Mouse (Mus musculus) adrenal gland (tissue): ENCODE results near the gene Dtx3.

Source experiments
- intact Hi-C: fragments of 180-260 bp; cut with DNase I; formaldehyde crosslinking; loops from one replicate; pipeline ENCODE4 v1.15.1; 2025
- long read RNA-seq, 2 experiments: library from polyadenylated mRNA; unstranded; transcript quantifications; one replicate each; pipeline ENCODE4 v2.0.0; 2020; ENCODE audit warnings: borderline replicate concordance in 1 of 2; ENCODE audit not compliant: insufficient replicate concordance in 1 of 2

Gene Dtx3
- long read RNA-seq, experiment 1, partial matches to known transcripts, result 3 of 11 reads
- long read RNA-seq, experiment 1, other reads (novel, unspliced or antisense), result 4 of 11 reads
- long read RNA-seq, experiment 2, partial matches to known transcripts, result 1 of 5 reads
- long read RNA-seq, experiment 2, other reads (novel, unspliced or antisense), result 3 of 5 reads

GRCm38 (mm10) chr10:127195328-127196129, at the start of gene Dtx3:
TSS of gene Dtx3 (minus strand) at chr10:127195728.
- intact Hi-C loops, result no loop called here

GRCm38 (mm10) chr10:127238241-127238824, 42.8 kb upstream of the Dtx3 start:
- intact Hi-C loops, result no loop called here

- intact Hi-C loops, result no loop called here
Observed at GRCm38 (mm10) chr10:127236541-127236940, 41.0 kb upstream of the Dtx3 start.

- intact Hi-C loops, result no loop called here
Observed at GRCm38 (mm10) chr10:127233141-127233540, 37.6 kb upstream of the Dtx3 start.

- intact Hi-C loops, result no loop called here
Observed at GRCm38 (mm10) chr10:127231741-127232140, 36.2 kb upstream of the Dtx3 start.

- intact Hi-C loops, result no loop called here
Observed at GRCm38 (mm10) chr10:127230693-127231092, 35.2 kb upstream of the Dtx3 start.

GRCm38 (mm10) chr10:127228897-127229296, 33.4 kb upstream of the Dtx3 start:
- intact Hi-C loops, result loop anchor here (2.0 kb wide), 1 partner anchor 52 kb away; no protein-coding TSS in a partner anchor

- intact Hi-C loops, result no loop called here
Observed at GRCm38 (mm10) chr10:127227163-127227562, 31.6 kb upstream of the Dtx3 start.

GRCm38 (mm10) chr10:127226318-127226895, 30.9 kb upstream of the Dtx3 start:
- intact Hi-C loops, result no loop called here

GRCm38 (mm10) chr10:127225732-127226131, 30.2 kb upstream of the Dtx3 start:
- intact Hi-C loops, result no loop called here

- intact Hi-C loops, result no loop called here
Observed at GRCm38 (mm10) chr10:127225213-127225612, 29.7 kb upstream of the Dtx3 start.

GRCm38 (mm10) chr10:127218339-127218738, 22.8 kb upstream of the Dtx3 start:
- intact Hi-C loops, result no loop called here

- intact Hi-C loops, result no loop called here
Observed at GRCm38 (mm10) chr10:127217177-127217576, 21.6 kb upstream of the Dtx3 start.

- intact Hi-C loops, result no loop called here
Observed at GRCm38 (mm10) chr10:127216456-127216855, 20.9 kb upstream of the Dtx3 start.

GRCm38 (mm10) chr10:127214422-127214803, 18.9 kb upstream of the Dtx3 start:
- intact Hi-C loops, result no loop called here

- intact Hi-C loops, result no loop called here
Observed at GRCm38 (mm10) chr10:127213704-127214421, 18.3 kb upstream of the Dtx3 start.

- intact Hi-C loops, result no loop called here
Observed at GRCm38 (mm10) chr10:127213272-127213671, 17.7 kb upstream of the Dtx3 start.

- intact Hi-C loops, result no loop called here
Observed at GRCm38 (mm10) chr10:127211414-127211854, 15.9 kb upstream of the Dtx3 start, which contains the start of gene Pip4k2c. TSS of gene Pip4k2c (minus strand) at chr10:127211585.

- intact Hi-C loops, result no loop called here
Observed at GRCm38 (mm10) chr10:127210961-127211405, 15.5 kb upstream of the Dtx3 start.

GRCm38 (mm10) chr10:127209928-127210570, 14.5 kb upstream of the Dtx3 start:
- intact Hi-C loops, result no loop called here

GRCm38 (mm10) chr10:127208921-127209320, 13.4 kb upstream of the Dtx3 start:
- intact Hi-C loops, result no loop called here
